Mouse (Mus musculus) c-Kit-positive CD71-negative TER-119-negative erythroid progenitor cells, embryonic 14.5 days (primary cell): ENCODE measurements around the gene Mpp5.

ENCODE experiments used
- DNase-seq: peaks from one replicate; pipeline ENCODE4 v3.0.0-alpha.2; 2013; ENCODE audit warnings: low read depth

Mpp5 gene

DNA sequence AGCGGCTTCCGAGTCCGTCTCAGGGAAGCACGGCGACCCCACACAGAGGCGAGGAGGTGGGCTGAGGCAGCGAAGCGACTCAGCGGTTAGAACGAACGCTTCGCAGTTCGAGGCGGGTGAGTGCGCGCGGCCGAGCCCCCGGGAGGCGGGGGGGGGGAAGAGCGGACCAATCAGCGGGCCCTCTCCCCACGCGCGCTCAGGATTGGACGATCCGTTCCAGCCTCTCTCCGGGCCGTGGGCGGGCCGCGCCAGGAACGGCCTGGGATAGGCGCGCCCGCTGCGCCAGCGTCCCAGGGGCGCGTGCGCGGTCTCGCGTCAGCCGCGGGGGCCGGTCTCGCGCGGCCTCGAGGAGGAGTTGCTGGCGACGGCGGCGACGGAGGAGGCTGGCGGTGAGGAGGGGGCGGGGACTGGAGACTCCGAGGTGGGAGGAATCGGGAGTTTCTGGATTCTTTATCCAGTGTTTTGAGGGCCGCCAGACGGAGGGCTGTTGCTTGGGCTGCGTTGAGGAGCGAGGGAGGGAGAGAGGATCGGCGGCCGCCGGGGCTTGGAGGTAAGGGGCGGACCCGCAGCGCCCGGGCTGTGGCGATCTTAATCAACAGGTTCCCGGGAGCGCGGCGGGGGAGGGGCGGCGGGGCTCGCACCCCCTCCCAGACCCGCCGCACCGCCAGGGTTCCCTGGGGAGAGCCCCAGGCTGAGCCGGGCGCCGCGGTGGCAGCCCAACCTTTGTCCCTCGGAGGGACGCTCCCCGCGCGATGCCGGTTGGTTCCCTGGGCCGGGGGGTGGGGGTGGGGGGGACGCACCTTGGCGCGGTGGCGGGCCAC lies at the start of gene Mpp5:
TSS of gene Mpp5 (plus strand) at position 351 of the 821 bp plus-strand sequence.
- DNase-seq, result peak; percentile 94

DNA sequence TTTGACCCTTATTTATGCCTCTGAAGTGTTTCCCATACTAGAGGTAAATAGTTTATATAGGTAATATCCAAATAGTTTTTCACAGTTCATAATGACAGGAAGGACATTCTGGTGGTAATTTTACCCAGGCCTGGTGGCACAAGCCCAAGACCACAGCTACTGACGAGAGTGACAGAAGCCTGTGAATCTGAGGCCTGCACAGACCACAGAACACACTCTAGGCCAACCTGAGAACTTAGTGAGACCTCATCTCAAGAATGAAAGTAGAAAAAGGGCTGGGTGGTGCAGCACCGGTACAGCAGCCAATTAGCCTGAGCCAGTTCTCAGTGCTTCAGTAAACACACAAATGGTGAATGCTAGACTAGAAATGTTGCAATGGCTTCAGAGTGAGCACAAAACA lies 30.9 kb upstream of the Mpp5 start:
- no peak for DNase-seq

- no peak for DNase-seq
Measured at GRCm38 (mm10) chr12:78727723-78728122, 21.0 kb upstream of the Mpp5 start.

GRCm38 (mm10) chr12:78739633-78740032 lies 9.1 kb upstream of the Mpp5 start:
- DNase-seq, result no peak

DNA sequence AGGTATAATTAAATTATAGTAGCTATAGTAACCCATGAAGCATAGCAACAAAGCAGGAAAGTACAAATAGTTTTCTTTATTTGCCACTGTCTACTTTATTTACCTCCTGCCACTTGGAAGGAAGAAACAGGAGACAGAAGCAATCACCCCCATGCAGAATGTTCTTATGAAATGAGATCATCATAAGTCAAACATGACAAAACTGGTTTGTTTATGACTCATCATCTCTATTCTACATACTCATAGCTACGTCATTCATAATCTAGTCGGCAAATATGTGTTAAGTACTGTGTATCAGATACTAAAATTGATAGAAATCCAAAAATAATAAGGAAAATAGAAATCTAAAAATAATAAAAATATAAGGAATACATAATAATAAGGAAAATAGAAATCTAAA lies 8.4 kb upstream of the Mpp5 start:
- DNase-seq, result no peak

- no peak for DNase-seq
Measured at GRCm38 (mm10) chr12:78746226-78746625, 2.5 kb upstream of the Mpp5 start.

DNA sequence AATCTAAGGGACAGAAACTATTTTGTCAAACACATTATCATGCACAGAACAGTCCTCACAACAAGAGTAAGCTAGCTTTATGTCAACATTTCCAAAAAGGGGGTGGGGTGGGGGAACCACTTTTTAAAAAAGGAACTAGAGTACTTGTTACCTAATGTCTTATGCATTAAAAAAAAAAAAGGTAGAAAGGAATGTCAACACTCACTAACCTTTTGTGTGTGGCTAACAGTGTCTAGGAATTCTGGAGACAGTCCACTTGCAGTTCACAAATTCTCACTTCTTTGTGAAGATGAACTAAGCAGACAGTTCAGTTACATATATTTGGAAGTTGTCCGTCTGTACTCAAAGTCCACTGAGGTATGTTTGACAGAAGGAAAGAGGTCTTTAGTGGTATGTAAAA lies 1.3 kb upstream of the Mpp5 start:
- no peak for DNase-seq

GRCm38 (mm10) chr12:78748113-78748512 lies 594 bp upstream of the Mpp5 start:
- no peak for DNase-seq

DNA sequence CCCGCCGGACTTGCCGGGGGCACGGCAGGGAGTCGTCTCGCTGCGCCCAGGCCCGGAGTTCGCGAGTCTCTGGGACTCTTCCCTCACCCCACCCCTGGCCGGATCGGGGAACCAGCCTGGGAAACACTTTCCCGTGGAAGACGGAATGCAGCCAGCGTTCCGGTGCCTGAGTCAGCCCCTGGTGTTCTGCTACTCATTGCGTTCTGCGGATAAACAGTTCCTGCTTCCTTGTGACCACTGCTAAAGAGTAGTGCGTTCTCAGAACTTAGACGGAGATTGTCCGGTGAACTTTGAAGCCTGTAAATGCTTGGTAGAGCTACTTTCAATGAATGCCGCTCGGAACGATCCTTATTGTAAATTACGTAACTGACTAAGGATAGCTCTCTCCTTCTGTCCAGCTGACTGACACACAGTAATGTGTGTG lies 683 bp downstream of the Mpp5 start:
- DNase-seq, result peak; percentile 38

DNA sequence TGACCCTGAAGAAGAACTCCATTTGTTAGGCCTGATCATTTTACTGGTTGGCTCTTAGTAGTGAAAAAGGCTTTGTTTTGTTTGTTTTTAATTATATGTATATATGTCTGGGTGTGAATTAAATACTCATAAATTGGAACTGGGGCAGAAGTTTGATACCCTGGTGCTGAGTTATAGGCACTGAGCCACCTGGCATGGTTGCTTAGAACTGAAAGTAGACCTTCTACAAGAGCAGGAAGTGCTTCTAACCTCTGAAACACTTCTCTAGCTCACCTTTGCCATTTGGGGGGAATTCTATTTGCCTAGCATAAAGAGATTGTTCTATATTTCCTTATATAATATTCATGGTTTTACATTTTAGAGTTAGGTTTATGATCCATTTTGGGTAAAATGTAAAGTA lies 13.3 kb downstream of the Mpp5 start:
- DNase-seq, result no peak

DNA sequence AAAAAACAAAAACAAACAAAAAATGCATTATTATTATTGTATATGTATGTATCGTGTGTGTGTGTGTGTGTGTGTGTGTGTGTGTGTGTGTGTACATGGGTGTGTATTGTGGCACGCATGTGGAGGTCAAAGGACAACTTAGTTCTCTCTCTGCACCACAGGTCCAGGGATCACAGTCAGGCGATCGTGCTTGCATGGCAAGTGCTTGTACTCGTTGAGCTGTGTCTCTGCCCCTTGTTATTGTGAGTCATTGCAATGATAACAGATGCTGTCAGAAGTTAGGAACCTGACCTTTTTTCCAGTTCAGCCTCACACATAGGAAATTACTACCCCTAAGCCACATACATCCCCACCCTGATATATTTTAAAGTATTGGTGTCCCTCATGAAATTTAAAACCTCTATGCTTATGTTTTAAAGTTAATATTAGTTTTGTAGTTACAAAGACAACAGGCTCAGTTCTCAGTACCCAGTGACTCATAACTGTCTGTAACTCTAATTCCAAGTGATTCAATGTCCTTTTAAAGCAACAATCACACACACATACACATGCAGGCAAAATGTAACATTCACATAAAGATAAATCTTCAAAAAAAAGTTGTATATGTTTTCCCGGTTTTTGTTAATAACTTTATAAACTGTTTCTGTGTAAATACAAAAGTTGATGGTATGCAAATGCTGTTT lies 20.5 kb downstream of the Mpp5 start:
- no peak for DNase-seq

GRCm38 (mm10) chr12:78773211-78773610 lies 24.5 kb downstream of the Mpp5 start:
- DNase-seq, result no peak

DNA sequence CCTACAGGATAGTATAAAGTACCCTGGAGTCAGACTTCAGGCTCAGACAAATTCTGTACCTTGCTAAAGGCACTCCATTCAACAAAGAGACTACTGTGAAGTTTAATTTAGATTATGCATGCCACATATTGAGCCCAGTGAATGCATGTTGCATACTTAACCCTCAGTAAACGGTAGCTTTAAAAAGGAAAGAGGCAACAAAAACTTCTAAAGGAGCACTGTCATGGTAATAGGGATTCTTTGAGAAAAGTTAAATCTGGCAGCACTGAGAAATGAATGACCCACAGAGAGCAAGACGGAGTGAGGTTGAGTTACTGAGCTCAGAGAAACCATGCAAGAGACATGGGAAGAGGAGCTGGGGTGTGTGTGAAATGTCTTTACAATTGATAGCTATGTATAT lies 29.2 kb downstream of the Mpp5 start:
- DNase-seq, result no peak

DNA sequence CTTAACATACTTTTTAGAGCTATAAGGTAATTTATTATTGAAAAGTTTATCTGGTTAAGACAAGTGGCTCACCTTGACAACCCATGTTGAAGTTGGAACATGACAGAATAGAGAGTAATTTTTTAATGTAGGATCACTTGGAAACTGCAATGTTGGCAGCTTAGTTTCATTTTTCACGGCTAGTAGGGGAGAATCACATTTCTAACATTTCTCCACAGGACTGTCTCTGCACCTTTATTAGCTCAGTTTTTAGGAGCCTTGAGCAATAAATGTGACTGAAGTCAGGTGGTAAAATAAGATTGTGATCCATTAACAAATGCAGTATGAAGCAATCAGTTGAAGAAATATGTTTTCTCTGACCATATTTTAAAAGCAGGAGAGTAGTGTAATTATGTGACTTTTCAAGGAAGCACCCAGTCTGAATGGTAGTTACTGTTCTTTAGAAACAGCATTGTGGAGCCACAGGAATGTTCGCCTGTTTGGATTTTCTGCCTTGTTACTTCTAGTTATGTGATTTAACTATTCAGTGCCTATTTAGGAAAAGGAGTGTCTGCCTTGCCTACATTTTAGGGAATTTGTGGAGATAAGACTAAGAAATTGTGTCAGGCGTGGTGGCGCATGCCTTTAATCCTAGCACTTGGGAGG lies 29.8 kb downstream of the Mpp5 start:
- DNase-seq, result no peak

GRCm38 (mm10) chr12:78788266-78788873 lies 39.7 kb downstream of the Mpp5 start:
- no peak for DNase-seq

DNA sequence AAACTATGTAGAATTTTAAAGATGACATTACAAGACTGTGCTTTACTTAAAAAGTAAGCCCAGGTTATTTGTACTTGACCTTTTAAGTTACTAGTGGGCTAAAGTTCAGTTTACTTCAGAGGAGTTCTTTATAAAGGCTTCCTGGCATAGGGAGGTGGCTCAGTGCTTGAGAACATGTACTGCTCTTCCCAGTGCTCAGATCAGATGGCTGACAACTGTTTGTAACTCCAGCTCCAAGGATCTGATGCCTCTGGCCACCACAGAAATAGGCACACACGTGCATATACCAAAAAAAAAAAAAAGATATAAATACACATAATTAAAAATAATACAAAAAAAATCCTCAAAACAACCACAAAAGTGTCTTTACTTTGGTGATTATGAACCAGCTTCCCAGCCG lies 42.1 kb downstream of the Mpp5 start:
- no peak for DNase-seq

- DNase-seq, result no peak
Measured at GRCm38 (mm10) chr12:78794236-78794635, 45.5 kb downstream of the Mpp5 start.

GRCm38 (mm10) chr12:78800036-78800435 lies 51.3 kb downstream of the Mpp5 start:
- no peak for DNase-seq

- no peak for DNase-seq
Measured at GRCm38 (mm10) chr12:78801836-78802235, 53.1 kb downstream of the Mpp5 start.

DNA sequence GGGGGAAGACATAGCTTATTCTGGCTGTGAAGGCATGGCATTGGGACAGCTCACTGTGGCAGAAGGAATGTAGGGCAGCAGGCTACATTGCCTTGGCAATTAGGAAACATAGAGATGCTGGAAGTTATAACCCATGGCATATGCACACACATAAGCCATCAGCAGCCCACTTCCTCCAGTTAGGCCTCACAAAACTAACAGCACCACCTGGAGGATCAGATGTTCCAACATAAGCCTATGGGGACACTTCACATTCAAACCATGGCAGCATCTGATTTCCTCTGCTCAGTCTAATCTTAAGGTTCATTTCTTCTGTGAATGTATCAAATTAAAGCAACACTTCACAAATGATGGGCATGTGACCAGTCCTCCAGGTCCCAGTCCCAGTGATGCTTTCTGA lies 65.7 kb downstream of the Mpp5 start:
- DNase-seq, result no peak

- no peak for DNase-seq
Measured at GRCm38 (mm10) chr12:78834496-78834895, 85.8 kb downstream of the Mpp5 start.

DNA sequence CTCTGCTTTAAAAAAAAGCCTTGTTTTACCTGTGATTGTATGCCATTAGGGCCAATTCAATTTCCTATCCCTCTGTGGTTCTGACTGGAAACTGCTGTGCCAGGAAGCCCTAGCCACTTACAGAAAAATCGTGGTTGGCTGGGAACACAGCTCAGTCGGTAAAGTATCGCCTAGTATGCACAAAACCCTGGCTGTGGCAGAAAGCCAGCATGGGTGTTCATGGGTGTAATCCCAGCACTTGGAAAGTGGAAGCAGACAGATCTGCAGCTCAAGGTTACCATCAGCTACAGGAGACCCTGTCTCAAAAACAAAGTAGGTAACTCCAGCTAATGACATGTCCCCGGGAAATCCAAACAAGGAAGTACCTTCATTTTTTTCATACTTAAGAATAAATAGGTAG lies 91.2 kb downstream of the Mpp5 start:
- DNase-seq, result no peak

DNA sequence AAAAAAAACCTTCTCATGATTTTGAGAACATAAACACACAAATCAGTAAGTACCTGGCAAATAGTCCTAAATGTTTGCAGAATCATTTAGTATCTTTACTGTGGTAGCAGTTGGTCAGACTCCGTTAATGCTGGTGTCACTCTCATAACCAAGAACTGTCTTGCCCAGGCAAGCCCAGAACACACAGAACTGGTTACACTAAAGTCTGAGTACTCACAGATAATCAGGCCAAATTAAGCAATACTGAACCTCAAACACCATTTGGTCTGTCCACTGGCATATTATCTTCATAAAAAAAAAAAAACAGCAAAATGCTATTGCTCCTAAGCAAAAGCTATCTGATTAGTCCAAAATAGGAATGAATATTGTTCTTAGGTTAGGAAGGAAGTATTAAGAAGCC lies 93.7 kb downstream of the Mpp5 start:
- no peak for DNase-seq
